Mouse (Mus musculus): ENCODE data around the gene Hspb3. TPM values are rescaled to one million over a fixed set of nuclear protein-coding genes. Genes with fewer than 3 reads are reported as not detected.
A peak's percentile ranks its signal among the peaks of the same experiment; 100 is the strongest.

The Hspb3 gene
- not detected in 2 replicates for polyA plus RNA-seq (2012; rRNA removed)

DNA sequence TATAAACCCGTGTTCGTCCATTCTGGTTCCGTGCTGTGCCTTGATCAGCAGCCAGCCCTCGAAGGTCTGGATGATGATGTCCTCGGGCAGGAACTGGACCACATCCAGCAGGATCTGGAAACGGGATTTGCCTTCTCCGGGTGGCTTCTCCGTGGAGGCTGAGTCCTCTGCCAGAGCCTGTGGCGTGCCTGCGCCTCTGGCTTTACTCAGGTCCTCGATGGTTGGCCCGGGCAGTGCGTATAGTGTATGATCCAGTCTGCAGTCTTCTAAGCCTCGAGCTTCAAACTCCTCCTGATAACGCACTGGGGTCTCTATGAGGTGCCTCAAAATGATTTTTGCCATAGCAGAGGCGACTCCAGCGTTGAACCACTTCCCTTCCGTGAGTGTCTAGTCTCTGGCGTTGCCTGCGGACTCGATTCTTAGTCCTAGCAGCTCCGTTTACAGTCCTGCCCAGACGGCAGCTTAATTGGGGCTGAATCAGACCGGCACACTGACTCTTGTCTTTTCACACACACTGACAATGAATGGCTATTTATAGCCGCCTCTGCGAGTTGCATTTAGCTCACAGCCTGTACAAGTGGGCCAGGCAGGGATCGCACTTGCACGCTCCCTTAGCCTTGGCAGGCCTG is at the start of gene Hspb3:
Gene Hspb3 (minus strand): TSS at position 526 of the 629 bp plus-strand sequence.
- H3K27me3 ChIP-seq (ENCODE audit: control insufficient read depth, insufficient read depth, low read length) = 0 out of 2 replicates have a peak, but pooled peaks cover 2% of the 10 kb centered on the region
- TF ChIP-seq CTCF (IDR thresholded peaks at IDR 0.05; ENCODE audit: extremely low read depth, insufficient read length, insufficient replicate concordance, low read depth, low read length) (no peak), POLR2A (IDR thresholded peaks at IDR 0.05; ENCODE audit: low read depth, low read length) (no peak)
- WGBS = 68% methylated on average over 28 of the region's 28 CpGs
- H3K36me3 ChIP-seq (ENCODE audit: control insufficient read depth, insufficient read depth, low read length) = no peaks in the 10 kb centered on the region
- no peak within 1 kb of the TSS for H3K27ac ChIP-seq (ENCODE audit: insufficient read depth, low read depth, low read length)
- H3K4me1 ChIP-seq (ENCODE audit: control insufficient read depth, insufficient read depth, insufficient read length, low read length) = no peaks in the 10 kb centered on the region
- peak within 1 kb of the TSS; percentile 5; the same call in 1 of the 2 replicates for H3K4me3 ChIP-seq (ENCODE audit: low read depth, low read length)

GRCm38 (mm10) chr13:113713186-113713585 is 49.7 kb upstream of the Hspb3 start:
- no peak overlapping the region for H3K4me3 ChIP-seq (ENCODE audit: low read depth, low read length)
- H3K4me1 ChIP-seq (ENCODE audit: control insufficient read depth, insufficient read depth, insufficient read length, low read length) = no peaks in the 10 kb centered on the region; the same call in 1 of the 2 replicates
- no peaks in the 10 kb centered on the region for H3K36me3 ChIP-seq (ENCODE audit: control insufficient read depth, insufficient read depth, low read length)
- TF ChIP-seq CTCF (IDR thresholded peaks at IDR 0.05; ENCODE audit: extremely low read depth, insufficient read length, insufficient replicate concordance, low read depth, low read length) = no peak
- TF ChIP-seq POLR2A (IDR thresholded peaks at IDR 0.05; ENCODE audit: low read depth, low read length) = no peak
- 73% methylated on average over 3 of the region's 3 CpGs for WGBS
- no peaks in the 10 kb centered on the region for H3K27me3 ChIP-seq (ENCODE audit: control insufficient read depth, insufficient read depth, low read length)
- no peak overlapping the region for H3K27ac ChIP-seq (ENCODE audit: insufficient read depth, low read depth, low read length)

DNA sequence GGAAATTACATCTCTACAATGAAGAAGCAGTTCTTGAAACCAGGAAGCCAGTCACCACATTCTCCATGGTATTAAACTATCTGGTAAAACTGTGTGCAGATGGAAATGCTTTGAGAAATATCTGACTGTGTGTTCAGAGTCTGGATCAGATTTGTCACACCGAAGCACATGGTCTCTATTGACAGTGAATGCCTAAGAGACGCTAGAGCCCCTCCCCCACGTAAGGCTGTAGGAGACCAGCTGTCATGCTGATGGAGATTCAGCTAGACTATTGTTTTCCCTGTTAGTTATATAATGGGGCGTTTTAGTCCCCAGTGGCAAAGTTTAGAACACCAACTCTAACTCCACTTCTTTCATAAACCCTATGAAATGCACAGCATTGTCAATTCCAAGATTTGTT is 42.7 kb upstream of the Hspb3 start:
- Histone ChIP-seq H3K36me3 (ENCODE audit: control insufficient read depth, insufficient read depth, low read length) (no peaks in the 10 kb centered on the region), H3K4me1 (ENCODE audit: control insufficient read depth, insufficient read depth, insufficient read length, low read length) (no peaks in the 10 kb centered on the region), H3K27me3 (ENCODE audit: control insufficient read depth, insufficient read depth, low read length) (no peaks in the 10 kb centered on the region), H3K27ac (ENCODE audit: insufficient read depth, low read depth, low read length) (no peak overlapping the region), H3K4me3 (ENCODE audit: low read depth, low read length) (no peak overlapping the region)
- WGBS = 33% methylated on average over 4 of the region's 4 CpGs
- TF ChIP-seq CTCF (IDR thresholded peaks at IDR 0.05; ENCODE audit: extremely low read depth, insufficient read length, insufficient replicate concordance, low read depth, low read length) = no peak

DNA sequence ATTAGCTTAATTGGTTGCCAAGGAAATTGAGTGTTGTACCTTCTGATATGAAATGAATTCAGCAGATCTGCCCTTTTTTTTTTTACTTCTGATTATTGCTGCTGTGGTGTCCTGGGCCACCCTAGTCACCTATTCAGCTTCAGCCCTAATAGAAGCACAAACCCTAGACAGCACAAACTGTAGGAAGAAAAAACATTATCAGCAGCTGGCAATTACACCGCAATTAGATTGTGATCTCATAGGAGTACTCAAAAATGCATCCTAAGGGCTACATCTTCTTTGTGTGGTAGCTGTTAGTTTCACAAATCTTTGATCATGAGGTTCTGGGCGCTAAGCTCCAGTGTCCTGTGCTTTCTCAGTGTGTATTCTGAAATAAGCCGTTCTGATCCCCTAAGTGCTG is 37.7 kb upstream of the Hspb3 start:
- 84% methylated on average over 3 of the region's 3 CpGs for WGBS

GRCm38 (mm10) chr13:113699928-113700327 is 36.5 kb upstream of the Hspb3 start:
- TF ChIP-seq CTCF (IDR thresholded peaks at IDR 0.05; ENCODE audit: extremely low read depth, insufficient read length, insufficient replicate concordance, low read depth, low read length) (no peak), POLR2A (IDR thresholded peaks at IDR 0.05; ENCODE audit: low read depth, low read length) (no peak)
- 95% methylated on average over 8 of the region's 8 CpGs for WGBS
- H3K36me3 ChIP-seq (ENCODE audit: control insufficient read depth, insufficient read depth, low read length) = no peaks in the 10 kb centered on the region
- no peak overlapping the region for H3K4me3 ChIP-seq (ENCODE audit: low read depth, low read length)
- H3K4me1 ChIP-seq (ENCODE audit: control insufficient read depth, insufficient read depth, insufficient read length, low read length) = no peaks in the 10 kb centered on the region
- no peak overlapping the region for H3K27ac ChIP-seq (ENCODE audit: insufficient read depth, low read depth, low read length)
- H3K27me3 ChIP-seq (ENCODE audit: control insufficient read depth, insufficient read depth, low read length) = no peaks in the 10 kb centered on the region

More for the DNA sequence above, 37.7 kb upstream of the Hspb3 start:
- H3K27me3 ChIP-seq (ENCODE audit: control insufficient read depth, insufficient read depth, low read length) = no peaks in the 10 kb centered on the region
- H3K36me3 ChIP-seq (ENCODE audit: control insufficient read depth, insufficient read depth, low read length) = no peaks in the 10 kb centered on the region
- H3K4me1 ChIP-seq (ENCODE audit: control insufficient read depth, insufficient read depth, insufficient read length, low read length) = no peaks in the 10 kb centered on the region
- TF ChIP-seq POLR2A (IDR thresholded peaks at IDR 0.05; ENCODE audit: low read depth, low read length) (no peak), CTCF (IDR thresholded peaks at IDR 0.05; ENCODE audit: extremely low read depth, insufficient read length, insufficient replicate concordance, low read depth, low read length) (no peak)
- H3K4me3 ChIP-seq (ENCODE audit: low read depth, low read length) = no peak overlapping the region
- H3K27ac ChIP-seq (ENCODE audit: insufficient read depth, low read depth, low read length) = no peak overlapping the region

DNA sequence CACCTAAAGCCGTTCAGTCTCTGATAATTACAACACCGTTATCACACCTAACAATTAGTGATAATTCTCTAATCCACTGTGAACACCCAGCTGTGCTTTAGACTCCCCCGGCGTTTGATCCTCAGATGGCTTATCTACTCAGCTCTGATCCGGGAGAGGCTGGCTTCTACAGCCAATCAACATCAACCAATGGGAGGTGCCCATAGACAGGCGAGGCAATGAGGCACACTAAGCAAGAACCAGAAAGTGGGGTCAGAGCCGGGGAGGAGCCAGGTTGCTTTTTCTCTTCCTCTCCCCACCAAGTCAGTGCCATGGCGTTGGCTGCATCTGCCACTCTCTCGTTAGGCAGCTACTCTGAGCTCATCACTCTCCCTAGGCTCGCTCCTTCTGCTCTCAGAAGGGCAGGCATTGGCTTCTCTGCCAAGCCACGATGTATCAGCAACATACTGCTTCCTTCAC is 36.0 kb upstream of the Hspb3 start:
- TF ChIP-seq CTCF (IDR thresholded peaks at IDR 0.05; ENCODE audit: extremely low read depth, insufficient read length, insufficient replicate concordance, low read depth, low read length) = no peak
- no peak for TF ChIP-seq POLR2A (IDR thresholded peaks at IDR 0.05; ENCODE audit: low read depth, low read length)
- 38% methylated on average over 11 of the region's 11 CpGs for WGBS

GRCm38 (mm10) chr13:113696838-113697321 is 33.4 kb upstream of the Hspb3 start:
- H3K36me3 ChIP-seq (ENCODE audit: control insufficient read depth, insufficient read depth, low read length) = no peaks in the 10 kb centered on the region
- no peak overlapping the region for H3K4me3 ChIP-seq (ENCODE audit: low read depth, low read length)
- no peaks in the 10 kb centered on the region for H3K4me1 ChIP-seq (ENCODE audit: control insufficient read depth, insufficient read depth, insufficient read length, low read length)
- H3K27ac ChIP-seq (ENCODE audit: insufficient read depth, low read depth, low read length) = no peak overlapping the region
- TF ChIP-seq CTCF (IDR thresholded peaks at IDR 0.05; ENCODE audit: extremely low read depth, insufficient read length, insufficient replicate concordance, low read depth, low read length) (no peak), POLR2A (IDR thresholded peaks at IDR 0.05; ENCODE audit: low read depth, low read length) (no peak)
- no peaks in the 10 kb centered on the region for H3K27me3 ChIP-seq (ENCODE audit: control insufficient read depth, insufficient read depth, low read length)
- 63% methylated on average over 4 of the region's 4 CpGs for WGBS

More for the DNA sequence above, 36.0 kb upstream of the Hspb3 start:
- H3K27me3 ChIP-seq (ENCODE audit: control insufficient read depth, insufficient read depth, low read length) = no peaks in the 10 kb centered on the region
- H3K27ac ChIP-seq (ENCODE audit: insufficient read depth, low read depth, low read length) = no peak overlapping the region
- no peaks in the 10 kb centered on the region for H3K4me1 ChIP-seq (ENCODE audit: control insufficient read depth, insufficient read depth, insufficient read length, low read length)
- H3K36me3 ChIP-seq (ENCODE audit: control insufficient read depth, insufficient read depth, low read length) = no peaks in the 10 kb centered on the region
- no peak overlapping the region for H3K4me3 ChIP-seq (ENCODE audit: low read depth, low read length)
